Mouse (Mus musculus) testis, adult 2 months (tissue): ENCODE measurements around the gene Igsf9.

Experiments used
- CTCF ChIP-seq: fragments of 200-500 bp; IDR thresholded peaks from 2 replicates; pipeline ENCODE4 v1.5.1; 2012; ENCODE audit warnings: low read depth, mild to moderate bottlenecking, inconsistent platforms, low read length, moderate library complexity; ENCODE audit not compliant: control insufficient read depth, insufficient read depth, insufficient replicate concordance
- POLR2A ChIP-seq: fragments of 200-500 bp; IDR thresholded peaks from 2 replicates; pipeline ENCODE4 v1.6.1; 2012; ENCODE audit warnings: low read depth, mild to moderate bottlenecking, inconsistent platforms, low read length, moderate library complexity; ENCODE audit not compliant: control insufficient read depth

- TF ChIP-seq CTCF, result no peak
- TF ChIP-seq POLR2A, result no peak
Measured at GRCm38 (mm10) chr1:172504756-172505155, 23.2 kb downstream of the Igsf9 start.
